8 mouse cellular contexts compared by ENCODE assay signal in the genomic region with DNA sequence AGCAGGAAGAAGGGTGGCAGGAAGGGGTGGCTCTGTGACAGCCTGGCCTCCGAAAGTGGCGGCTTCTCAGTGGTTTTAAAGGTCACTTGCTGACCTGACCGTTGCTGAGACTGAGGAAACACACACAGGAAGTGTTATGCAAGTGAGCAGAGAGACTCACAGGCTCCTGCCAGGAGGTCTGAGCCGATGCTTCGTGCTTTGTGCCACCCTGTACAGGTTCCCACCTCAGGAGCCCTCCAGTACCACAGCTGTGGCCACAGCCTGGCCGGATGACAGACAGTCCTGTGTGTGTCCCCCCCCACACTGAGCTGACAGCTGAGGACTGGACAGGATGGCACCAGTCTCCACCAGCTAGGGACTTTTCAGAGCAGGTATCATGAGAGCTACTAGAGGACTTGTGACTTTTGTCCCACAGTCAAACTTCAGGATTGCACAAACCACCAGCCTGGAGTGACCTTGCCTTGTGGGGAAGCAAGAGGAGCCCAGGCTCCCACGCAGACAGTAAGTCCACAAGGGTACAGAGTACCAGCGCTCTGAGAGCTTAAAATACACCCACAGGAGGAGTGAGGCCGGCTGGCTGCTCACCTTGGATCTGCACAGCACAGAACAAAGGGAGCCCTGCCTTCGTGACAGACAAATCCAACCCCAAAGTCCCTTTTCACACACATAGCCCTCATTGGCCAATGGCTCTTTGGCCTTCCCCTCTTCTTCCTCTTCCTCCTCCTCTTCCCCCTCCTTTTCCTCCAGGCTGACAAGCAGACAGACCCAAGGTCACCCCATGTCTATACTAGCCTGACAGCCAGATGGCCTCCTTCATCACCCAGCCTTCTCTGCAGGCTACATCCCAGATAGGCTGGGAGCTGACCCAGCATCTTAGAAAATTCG.
DNase-seq lines count a peak whose midpoint lies in the region; ATAC-seq and TF ChIP-seq lines count a peak whose summit lies in the region.

No protein-coding gene starts in this region.

- no peak overlapping the region for H3K9ac ChIP-seq in heart, embryonic 15.5 days

- ATAC-seq in heart, embryonic 15.5 days (replicated peaks; ENCODE audit: insufficient number of reproducible peaks, insufficient read depth, low FRiP score, low read depth): peak; percentile 48

- intact Hi-C loops in left cerebral cortex, adult 2 months (cut with DNase I): no loop called here
- intact Hi-C loops in left cerebral cortex, postnatal 36 days (cut with DNase I): no loop called here
- intact Hi-C loops in left cerebral cortex, postnatal 14 days (cut with DNase I): loop anchor here (5.0 kb wide), 1 partner anchor 78 kb away; no protein-coding TSS in a partner anchor

- no peak overlapping the region for H3K4me2 ChIP-seq in heart, embryonic 15.5 days

- peak overlapping the region; percentile 59 for H3K27ac ChIP-seq in left cerebral cortex, adult 2 months
- peak overlapping the region; percentile 86 for H3K27ac ChIP-seq in bone marrow macrophage, adult 2 months (ENCODE audit: insufficient read depth, low read depth, low read length)
- H3K27ac ChIP-seq in heart, embryonic 15.5 days: peak overlapping the region; percentile 66

- DNase-seq in left cerebral cortex, adult 2 months (ENCODE audit: extremely low spot score in 1 of 2, low spot score in 2 of 2): peak in 1 of 2 experiments; percentile 14
- no peak for DNase-seq in left cerebral cortex, postnatal 36 days (ENCODE audit: low spot score in 2 of 2)
- peak; percentile 31 to 34 for DNase-seq in left cerebral cortex, postnatal 14 days (ENCODE audit: low spot score in 2 of 2)
- peak; percentile 63 for DNase-seq in thymus, postnatal 0 days (ENCODE audit: low spot score)
- no peak for DNase-seq in cerebellum, postnatal 36 days

- TF ChIP-seq CTCF in left cerebral cortex, adult 2 months (IDR thresholded peaks at IDR 0.05): no peak
- no peak for TF ChIP-seq CTCF in bone marrow macrophage, adult 2 months (IDR thresholded peaks at IDR 0.05; ENCODE audit: low read depth, low read length)

- WGBS in heart, embryonic 15.5 days: 37% methylated on average over 11 of the region's 11 CpGs

- H3K4me1 ChIP-seq in bone marrow macrophage, adult 2 months (ENCODE audit: control insufficient read depth, insufficient read depth, low read length): peaks cover 35% of the 10 kb centered on the region
- H3K4me1 ChIP-seq in heart, embryonic 15.5 days (replicated peaks): peaks cover 20% of the 10 kb centered on the region
- peaks cover 57% of the 10 kb centered on the region for H3K4me1 ChIP-seq in megakaryocyte, embryonic 14.5 days

- no peaks in the 10 kb centered on the region for H3K9me3 ChIP-seq in heart, embryonic 15.5 days (replicated peaks)
- peaks cover 7% of the 10 kb centered on the region for H3K9me3 ChIP-seq in megakaryocyte, embryonic 14.5 days

- H3K4me3 ChIP-seq in left cerebral cortex, adult 2 months: no peak overlapping the region
- H3K4me3 ChIP-seq in bone marrow macrophage, adult 2 months (ENCODE audit: insufficient read depth, low read length): no peak overlapping the region
- no peak overlapping the region for H3K4me3 ChIP-seq in heart, embryonic 15.5 days
- H3K4me3 ChIP-seq in megakaryocyte, embryonic 14.5 days (replicated peaks): peak overlapping the region; percentile 64

- H3K36me3 ChIP-seq in heart, embryonic 15.5 days: no peaks in the 10 kb centered on the region
- peaks cover 7% of the 10 kb centered on the region for H3K36me3 ChIP-seq in megakaryocyte, embryonic 14.5 days (replicated peaks; ENCODE audit: low read length)

- H3K27me3 ChIP-seq in heart, embryonic 15.5 days: no peaks in the 10 kb centered on the region
- no peaks in the 10 kb centered on the region for H3K27me3 ChIP-seq in megakaryocyte, embryonic 14.5 days (replicated peaks)

- no peak for TF ChIP-seq POLR2A in bone marrow macrophage, adult 2 months (IDR thresholded peaks at IDR 0.05; ENCODE audit: borderline replicate concordance, low read depth, low read length)

Comparison
In these comparisons a context has a peak if more than half of its experiments do, and no peak if none do; other contexts are left out.
1. DNase-seq: peak in left cerebral cortex, postnatal 14 days (2 of 2) and thymus, postnatal 0 days (single experiment); none in left cerebral cortex, postnatal 36 days (0 of 2) and cerebellum, postnatal 36 days (0 of 2).
2. Peak in every context shown above with its lines, with median percentiles within 50 percentile points of each other: H3K27ac ChIP-seq.